Mouse (Mus musculus): ENCODE data around the gene Usp49. TPM values are rescaled to one million over a fixed set of nuclear protein-coding genes. Genes with fewer than 3 reads are reported as not detected.
"Not testable (repeated sequence)": the region's sequence is repeated elsewhere in the genome, so short reads cannot be mapped to it uniquely, and the experiment has no call there.

Usp49 gene
- polyA plus RNA-seq, 1 experiment from 2014 or later = 3.8 TPM

- Histone ChIP-seq H3K4me1 (ENCODE audit: control insufficient read depth, insufficient read depth, low read length) (peaks cover 16% of the 10 kb centered on the region), H3K4me3 (ENCODE audit: low read depth, low read length) (peak overlapping the region; percentile 93), H3K27ac (replicated peaks; ENCODE audit: low read depth, low read length) (peak overlapping the region; percentile 99), H3K36me3 (ENCODE audit: control insufficient read depth, insufficient read depth, low read length) (peaks cover 37% of the 10 kb centered on the region), H3K4me2 (ENCODE audit: low read depth, low read length) (peak overlapping the region; percentile 90), H3K9ac (ENCODE audit: low read depth, low read length) (peak overlapping the region; percentile 95), H3K27me3 (replicated peaks; ENCODE audit: control insufficient read depth, insufficient read depth, low read length) (no peaks in the 10 kb centered on the region), H3K9me3 (ENCODE audit: control insufficient read depth, low read length) (no peaks in the 10 kb centered on the region)
- under 1% methylated on average over 21 of the region's 21 CpGs for WGBS
- ATAC-seq (ENCODE audit: low read depth) (peak; percentile 79), DNase-seq (ENCODE audit: low spot score) (peak; percentile 97)
Measured at GRCm38 (mm10) chr17:47595248-47596161, 35.0 kb upstream of the Usp49 start.

- H3K9me3 ChIP-seq (ENCODE audit: control insufficient read depth, low read length) = no peaks in the 10 kb centered on the region
- DNase-seq (ENCODE audit: low spot score) (no peak), ATAC-seq (ENCODE audit: low read depth) (peak; percentile 2; the same call in 1 of the 2 replicates)
- H3K27me3 ChIP-seq (replicated peaks; ENCODE audit: control insufficient read depth, insufficient read depth, low read length) = no peaks in the 10 kb centered on the region
- 18% methylated on average over 6 of the region's 6 CpGs for whole genome bisulfite sequencing
- peak overlapping the region; percentile 90 for H3K4me2 ChIP-seq (ENCODE audit: low read depth, low read length)
- peaks cover 16% of the 10 kb centered on the region for H3K4me1 ChIP-seq (ENCODE audit: control insufficient read depth, insufficient read depth, low read length)
- H3K9ac ChIP-seq (ENCODE audit: low read depth, low read length) = peak overlapping the region; percentile 95
- peaks cover 45% of the 10 kb centered on the region for H3K36me3 ChIP-seq (ENCODE audit: control insufficient read depth, insufficient read depth, low read length)
- H3K27ac ChIP-seq (replicated peaks; ENCODE audit: low read depth, low read length) = peak overlapping the region; percentile 99
- peak overlapping the region; percentile 93 for H3K4me3 ChIP-seq (ENCODE audit: low read depth, low read length)
Measured at GRCm38 (mm10) chr17:47596162-47596838, 34.2 kb upstream of the Usp49 start.

GRCm38 (mm10) chr17:47596839-47597164, 33.7 kb upstream of the Usp49 start:
- H3K4me2 ChIP-seq (ENCODE audit: low read depth, low read length) = peak overlapping the region; percentile 90
- H3K4me3 ChIP-seq (ENCODE audit: low read depth, low read length) = peak overlapping the region; percentile 93
- peaks cover 50% of the 10 kb centered on the region for H3K36me3 ChIP-seq (ENCODE audit: control insufficient read depth, insufficient read depth, low read length)
- H3K4me1 ChIP-seq (ENCODE audit: control insufficient read depth, insufficient read depth, low read length) = peaks cover 16% of the 10 kb centered on the region
- peak overlapping the region; percentile 95 for H3K9ac ChIP-seq (ENCODE audit: low read depth, low read length)
- no peaks in the 10 kb centered on the region for H3K9me3 ChIP-seq (ENCODE audit: control insufficient read depth, low read length)
- 47% methylated on average over 5 of the region's 5 CpGs for WGBS
- peak overlapping the region; percentile 99 for H3K27ac ChIP-seq (replicated peaks; ENCODE audit: low read depth, low read length)
- H3K27me3 ChIP-seq (replicated peaks; ENCODE audit: control insufficient read depth, insufficient read depth, low read length) = no peaks in the 10 kb centered on the region
- DNase-seq (ENCODE audit: low spot score) (no peak), ATAC-seq (ENCODE audit: low read depth) (no peak)

GRCm38 (mm10) chr17:47597261-47597660, 33.2 kb upstream of the Usp49 start:
- peak overlapping the region; percentile 99; the same call in 1 of the 2 replicates for H3K27ac ChIP-seq (replicated peaks; ENCODE audit: low read depth, low read length)
- H3K27me3 ChIP-seq (replicated peaks; ENCODE audit: control insufficient read depth, insufficient read depth, low read length) = no peaks in the 10 kb centered on the region
- no peaks in the 10 kb centered on the region for H3K9me3 ChIP-seq (ENCODE audit: control insufficient read depth, low read length)
- peak overlapping the region; percentile 90 for H3K4me2 ChIP-seq (ENCODE audit: low read depth, low read length)
- 64% methylated on average over 13 of the region's 13 CpGs for WGBS
- H3K4me1 ChIP-seq (ENCODE audit: control insufficient read depth, insufficient read depth, low read length) = peaks cover 16% of the 10 kb centered on the region
- peak overlapping the region; percentile 95 for H3K9ac ChIP-seq (ENCODE audit: low read depth, low read length)
- ATAC-seq (ENCODE audit: low read depth) = no peak
- peaks cover 55% of the 10 kb centered on the region for H3K36me3 ChIP-seq (ENCODE audit: control insufficient read depth, insufficient read depth, low read length)
- H3K4me3 ChIP-seq (ENCODE audit: low read depth, low read length) = peak overlapping the region; percentile 93
- no peak for DNase-seq (ENCODE audit: low spot score)

- 25% methylated on average over 10 of the region's 10 CpGs for WGBS
- H3K27ac ChIP-seq (replicated peaks; ENCODE audit: low read depth, low read length) = peak overlapping the region; percentile 99
- no peaks in the 10 kb centered on the region for H3K27me3 ChIP-seq (replicated peaks; ENCODE audit: control insufficient read depth, insufficient read depth, low read length)
- H3K4me3 ChIP-seq (ENCODE audit: low read depth, low read length) = 0 out of 2 replicates have a peak overlapping the region, but pooled peaks have one; percentile 93
- H3K9me3 ChIP-seq (ENCODE audit: control insufficient read depth, low read length) = no peaks in the 10 kb centered on the region
- peaks cover 16% of the 10 kb centered on the region for H3K4me1 ChIP-seq (ENCODE audit: control insufficient read depth, insufficient read depth, low read length)
- peaks cover 61% of the 10 kb centered on the region for H3K36me3 ChIP-seq (ENCODE audit: control insufficient read depth, insufficient read depth, low read length)
- peak overlapping the region; percentile 95; the same call in 1 of the 2 replicates for H3K9ac ChIP-seq (ENCODE audit: low read depth, low read length)
- H3K4me2 ChIP-seq (ENCODE audit: low read depth, low read length) = peak overlapping the region; percentile 90
- DNase-seq (ENCODE audit: low spot score) (no peak), ATAC-seq (ENCODE audit: low read depth) (no peak)
Measured at GRCm38 (mm10) chr17:47597838-47598579, 32.5 kb upstream of the Usp49 start.

- H3K4me3 ChIP-seq (ENCODE audit: low read depth, low read length); H3K9ac ChIP-seq (ENCODE audit: low read depth, low read length); H3K9me3 ChIP-seq (ENCODE audit: control insufficient read depth, low read length); H3K4me2 ChIP-seq (ENCODE audit: low read depth, low read length); DNase-seq (ENCODE audit: low spot score); ATAC-seq (ENCODE audit: low read depth); H3K27me3 ChIP-seq (replicated peaks; ENCODE audit: control insufficient read depth, insufficient read depth, low read length): not testable (repeated sequence)
- Histone ChIP-seq H3K4me1 (ENCODE audit: control insufficient read depth, insufficient read depth, low read length) (peaks cover 16% of the 10 kb centered on the region), H3K36me3 (ENCODE audit: control insufficient read depth, insufficient read depth, low read length) (peaks cover 66% of the 10 kb centered on the region), H3K27ac (replicated peaks; ENCODE audit: low read depth, low read length) (peak overlapping the region; percentile 99)
- 88% methylated on average over 10 of the region's 10 CpGs for WGBS
Measured at GRCm38 (mm10) chr17:47598580-47599304, 31.7 kb upstream of the Usp49 start.

GRCm38 (mm10) chr17:47599511-47600297, 30.8 kb upstream of the Usp49 start:
- DNase-seq (ENCODE audit: low spot score) (peak; percentile 58), ATAC-seq (ENCODE audit: low read depth) (no peak)
- Histone ChIP-seq H3K9ac (ENCODE audit: low read depth, low read length) (no peak overlapping the region), H3K9me3 (ENCODE audit: control insufficient read depth, low read length) (no peaks in the 10 kb centered on the region), H3K4me1 (ENCODE audit: control insufficient read depth, insufficient read depth, low read length) (peaks cover 16% of the 10 kb centered on the region), H3K36me3 (ENCODE audit: control insufficient read depth, insufficient read depth, low read length) (peaks cover 75% of the 10 kb centered on the region), H3K27me3 (replicated peaks; ENCODE audit: control insufficient read depth, insufficient read depth, low read length) (no peaks in the 10 kb centered on the region), H3K4me2 (ENCODE audit: low read depth, low read length) (no peak overlapping the region), H3K27ac (replicated peaks; ENCODE audit: low read depth, low read length) (0 out of 2 replicates have a peak overlapping the region, but pooled peaks have one; percentile 39), H3K4me3 (ENCODE audit: low read depth, low read length) (no peak overlapping the region)
- WGBS = 74% methylated on average over 11 of the region's 11 CpGs

Measured in embryonic facial prominence, embryonic 14.5 days (tissue).